8 mouse cellular contexts compared by ENCODE assay signal in the genomic region with DNA sequence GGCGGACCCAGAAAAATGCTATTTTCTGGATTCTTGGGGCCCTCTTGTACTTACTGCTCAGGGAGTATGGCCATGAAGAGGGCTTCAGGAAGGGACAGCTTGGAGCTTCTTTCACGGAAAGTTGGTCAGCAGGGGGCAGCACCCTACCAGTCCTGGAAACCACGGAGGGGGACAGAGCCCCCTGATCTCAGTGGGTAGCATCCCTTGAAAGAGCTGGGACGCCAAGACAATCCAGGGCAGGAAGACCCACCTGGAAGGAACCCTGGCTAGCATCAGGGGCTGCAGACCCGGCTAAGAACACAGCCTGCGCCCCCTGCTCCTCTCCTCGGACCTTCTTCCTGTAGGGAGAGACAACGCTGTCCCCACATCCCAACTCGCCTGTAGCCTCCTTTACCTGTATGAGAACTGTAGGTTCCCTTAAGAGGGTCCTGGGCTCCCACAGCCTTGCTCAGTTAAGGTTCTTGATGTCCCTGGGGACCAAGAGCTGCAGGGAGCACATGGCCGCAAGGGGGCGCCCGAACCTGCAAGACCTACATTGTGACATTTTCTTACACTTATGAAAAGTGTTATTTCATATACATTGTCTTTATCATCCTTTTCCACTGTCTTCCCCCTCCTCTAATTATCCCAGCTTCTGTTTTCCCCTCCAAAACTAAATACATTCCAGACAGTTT. TPM values are rescaled to one million over a fixed set of nuclear protein-coding genes. Genes with fewer than 3 reads are reported as not detected.
DNase-seq lines count a peak whose midpoint lies in the region; ATAC-seq lines count a peak whose summit lies in the region.

No protein-coding gene starts in this region.

- peak overlapping the region; percentile 68 for H3K4me2 ChIP-seq in heart, embryonic 15.5 days
- peak overlapping the region; percentile 51 for H3K4me2 ChIP-seq in liver, embryonic 12.5 days
- H3K4me2 ChIP-seq in stomach, embryonic 14.5 days (replicated peaks; ENCODE audit: low read depth, low read length), result peak overlapping the region; percentile 55

- DNase-seq in CD4-positive, CD25-positive, alpha-beta regulatory T cell, adult 2 months (ENCODE audit: low read depth, low spot score), result peak; percentile 92
- DNase-seq in forebrain, embryonic 10.5 days (ENCODE audit: extremely low spot score, low spot score), result peak; percentile 75
- DNase-seq in kidney, postnatal 14 days, result peak; percentile 88
- peak; percentile 73 to 87 for DNase-seq in natural killer cell, adult 2 months (ENCODE audit: low spot score in 2 of 2)

- peak; percentile 51 for ATAC-seq in heart, embryonic 15.5 days (replicated peaks; ENCODE audit: insufficient number of reproducible peaks, insufficient read depth, low FRiP score, low read depth)
- ATAC-seq in liver, embryonic 12.5 days, result 0 out of 2 replicates have a peak, but pooled peaks have one; percentile 44
- peak; percentile 74; the same call in 1 of the 2 replicates for ATAC-seq in stomach, embryonic 14.5 days (ENCODE audit: insufficient number of reproducible peaks, insufficient read depth, low FRiP score, low read depth)

- no peaks in the 10 kb centered on the region for H3K4me1 ChIP-seq in brown adipose tissue, adult 24 weeks (ENCODE audit: control insufficient read depth, insufficient read depth, insufficient read length, low read length)
- peaks cover 36% of the 10 kb centered on the region for H3K4me1 ChIP-seq in forebrain, embryonic 10.5 days
- peaks cover 27% of the 10 kb centered on the region for H3K4me1 ChIP-seq in heart, embryonic 15.5 days (replicated peaks)
- peaks cover 12% of the 10 kb centered on the region for H3K4me1 ChIP-seq in liver, embryonic 12.5 days
- H3K4me1 ChIP-seq in stomach, embryonic 14.5 days (ENCODE audit: control insufficient read depth, insufficient read depth, low read length), result peaks cover 12% of the 10 kb centered on the region; the same call in 1 of the 2 replicates

- 16% methylated on average over 12 of the region's 12 CpGs for WGBS in forebrain, embryonic 10.5 days
- WGBS in heart, embryonic 15.5 days, result 8% methylated on average over 12 of the region's 12 CpGs
- 8% methylated on average over 12 of the region's 12 CpGs for WGBS in liver, embryonic 12.5 days (ENCODE audit: insufficient replicate concordance)
- 10% methylated on average over 12 of the region's 12 CpGs for WGBS in stomach, embryonic 14.5 days

- H3K36me3 ChIP-seq in forebrain, embryonic 10.5 days (replicated peaks), result no peaks in the 10 kb centered on the region
- H3K36me3 ChIP-seq in heart, embryonic 15.5 days, result no peaks in the 10 kb centered on the region
- H3K36me3 ChIP-seq in liver, embryonic 12.5 days, result no peaks in the 10 kb centered on the region
- H3K36me3 ChIP-seq in stomach, embryonic 14.5 days (ENCODE audit: control insufficient read depth, insufficient read depth, low read length), result no peaks in the 10 kb centered on the region

- no peak overlapping the region for H3K27ac ChIP-seq in brown adipose tissue, adult 24 weeks (replicated peaks; ENCODE audit: low read depth, low read length)
- peak overlapping the region; percentile 76 for H3K27ac ChIP-seq in forebrain, embryonic 10.5 days
- peak overlapping the region; percentile 43; the same call in 1 of the 2 replicates for H3K27ac ChIP-seq in heart, embryonic 15.5 days
- H3K27ac ChIP-seq in liver, embryonic 12.5 days, result no peak overlapping the region
- no peak overlapping the region for H3K27ac ChIP-seq in stomach, embryonic 14.5 days (ENCODE audit: low read length)

- no peaks in the 10 kb centered on the region for H3K27me3 ChIP-seq in forebrain, embryonic 10.5 days (ENCODE audit: poor library complexity, severe bottlenecking)
- no peaks in the 10 kb centered on the region for H3K27me3 ChIP-seq in heart, embryonic 15.5 days
- no peaks in the 10 kb centered on the region; the same call in 1 of the 2 replicates for H3K27me3 ChIP-seq in liver, embryonic 12.5 days (replicated peaks)
- H3K27me3 ChIP-seq in stomach, embryonic 14.5 days (ENCODE audit: control insufficient read depth, insufficient read depth, low read length), result no peaks in the 10 kb centered on the region

- no peaks in the 10 kb centered on the region for H3K9me3 ChIP-seq in forebrain, embryonic 10.5 days
- H3K9me3 ChIP-seq in heart, embryonic 15.5 days (replicated peaks), result no peaks in the 10 kb centered on the region
- no peaks in the 10 kb centered on the region for H3K9me3 ChIP-seq in liver, embryonic 12.5 days (replicated peaks)
- H3K9me3 ChIP-seq in stomach, embryonic 14.5 days (ENCODE audit: control insufficient read depth, low read depth, low read length), result no peaks in the 10 kb centered on the region

- H3K9ac ChIP-seq in heart, embryonic 15.5 days, result peak overlapping the region; percentile 47
- H3K9ac ChIP-seq in liver, embryonic 12.5 days, result no peak overlapping the region
- peak overlapping the region; percentile 14; the same call in 1 of the 2 replicates for H3K9ac ChIP-seq in stomach, embryonic 14.5 days (replicated peaks; ENCODE audit: low read depth, low read length)

- H3K4me3 ChIP-seq in brown adipose tissue, adult 24 weeks (ENCODE audit: insufficient read depth, low read depth, low read length), result peak overlapping the region; percentile 17; the same call in 1 of the 2 replicates
- peak overlapping the region; percentile 36 for H3K4me3 ChIP-seq in forebrain, embryonic 10.5 days
- H3K4me3 ChIP-seq in heart, embryonic 15.5 days, result peak overlapping the region; percentile 36
- H3K4me3 ChIP-seq in liver, embryonic 12.5 days, result peak overlapping the region; percentile 16; the same call in 1 of the 2 replicates
- H3K4me3 ChIP-seq in stomach, embryonic 14.5 days (ENCODE audit: low read depth, low read length), result peak overlapping the region; percentile 17

RNA-seq across cellular contexts. Expression of gene D6Ertd527e, which starts 3.1 kb away (rescaled TPM):
- not detected in 2 replicates for polyA plus RNA-seq in brown adipose tissue, adult 24 weeks (2012; ENCODE audit: insufficient read depth, insufficient read length, missing spikeins)
- polyA plus RNA-seq in forebrain, embryonic 10.5 days (2016; fragmentation: Nextera tagmentation; extraction: Ambion mirVana), result 0.09 and 0.19 TPM in 2 replicates
- polyA plus RNA-seq in heart, embryonic 15.5 days (2015; fragmentation: Nextera tagmentation; extraction: Ambion mirVana), result 0.09 and 0.13 TPM in 2 replicates
- polyA plus RNA-seq in liver, embryonic 12.5 days (2016; fragmentation: Nextera tagmentation; extraction: Ambion mirVana), result 0.08 and 0.13 TPM in 2 replicates
- 0.29 and 0.53 TPM in 2 replicates for polyA plus RNA-seq in stomach, embryonic 14.5 days (2014; fragmentation: Nextera tagmentation; extraction: Ambion mirVana)

RNA-seq across cellular contexts. Expression of gene Gfpt1, which starts 58.8 kb away (rescaled TPM):
- 17.7 and 32.4 TPM in 2 replicates for polyA plus RNA-seq in brown adipose tissue, adult 24 weeks (2012; ENCODE audit: insufficient read depth, insufficient read length, missing spikeins)
- 13.1 and 13.5 TPM in 2 replicates for polyA plus RNA-seq in forebrain, embryonic 10.5 days (2016; fragmentation: Nextera tagmentation; extraction: Ambion mirVana)
- polyA plus RNA-seq in heart, embryonic 15.5 days (2015; fragmentation: Nextera tagmentation; extraction: Ambion mirVana), result 8.6 and 9.7 TPM in 2 replicates
- polyA plus RNA-seq in liver, embryonic 12.5 days (2016; fragmentation: Nextera tagmentation; extraction: Ambion mirVana), result 8.7 and 9.2 TPM in 2 replicates
- 31.9 and 32.8 TPM in 2 replicates for polyA plus RNA-seq in stomach, embryonic 14.5 days (2014; fragmentation: Nextera tagmentation; extraction: Ambion mirVana)

Comparison
In these comparisons a context has a peak if more than half of its experiments do, and no peak if none do; other contexts are left out.
1. H3K27ac ChIP-seq: peak in forebrain, embryonic 10.5 days (single experiment) and heart, embryonic 15.5 days (single experiment); none in brown adipose tissue, adult 24 weeks (single experiment), liver, embryonic 12.5 days (single experiment) and stomach, embryonic 14.5 days (single experiment).
2. Peak in every context shown above with its lines, with median percentiles within 50 percentile points of each other: DNase-seq, H3K4me3 ChIP-seq, ATAC-seq and H3K4me2 ChIP-seq.